Mouse (Mus musculus): ENCODE results near the gene Golga1. TPM values are rescaled to one million over a fixed set of nuclear protein-coding genes. Genes with fewer than 3 reads are reported as not detected.

The Golga1 gene
- polyA plus RNA-seq, 1 experiment from 2014 or later = 24.8 TPM

Other genes with a start within 250 kb of the Golga1 start
- gene Nr6a1, start 137.9 kb downstream of the Golga1 start, polyA plus RNA-seq (2016; fragmentation: Nextera tagmentation; extraction: Ambion mirVana) = 4.9 and 8.5 TPM in 2 replicates
- 1.3 and 1.9 TPM in 2 replicates for gene Olfml2a, start 133.6 kb downstream of the Golga1 start, polyA plus RNA-seq (2016; fragmentation: Nextera tagmentation; extraction: Ambion mirVana)
- gene Wdr38, start 68.1 kb downstream of the Golga1 start, polyA plus RNA-seq (2016; fragmentation: Nextera tagmentation; extraction: Ambion mirVana) = 1.6 TPM in 2 replicates
- gene Arpc5l, start 60.2 kb downstream of the Golga1 start, polyA plus RNA-seq (2016; fragmentation: Nextera tagmentation; extraction: Ambion mirVana) = 121 and 124 TPM in 2 replicates
- 992 and 1,047 TPM in 2 replicates for gene Rpl35, start 59.9 kb downstream of the Golga1 start, polyA plus RNA-seq (2016; fragmentation: Nextera tagmentation; extraction: Ambion mirVana)
- gene Scai, start 125.2 kb upstream of the Golga1 start, polyA plus RNA-seq (2016; fragmentation: Nextera tagmentation; extraction: Ambion mirVana) = 11.3 and 12.3 TPM in 2 replicates
- gene Ppp6c, start 160.9 kb upstream of the Golga1 start, polyA plus RNA-seq (2016; fragmentation: Nextera tagmentation; extraction: Ambion mirVana) = 72.1 and 78.2 TPM in 2 replicates

All from embryonic facial prominence, embryonic 10.5 days (tissue).